Mouse (Mus musculus): ENCODE data around the gene Pdp2. TPM values are rescaled to one million over a fixed set of nuclear protein-coding genes. Genes with fewer than 3 reads are reported as not detected.
A peak's percentile ranks its signal among the peaks of the same experiment; 100 is the strongest.

Pdp2 gene
- polyA plus RNA-seq, 1 experiment, result 2.3 TPM

- Histone ChIP-seq H3K4me3 (no peak overlapping the region), H3K4me2 (ENCODE audit: low read depth) (no peak overlapping the region), H3K36me3 (ENCODE audit: control insufficient read depth, insufficient read depth) (no peaks in the 10 kb centered on the region), H3K27me3 (ENCODE audit: control insufficient read depth, insufficient read depth, insufficient read length) (no peaks in the 10 kb centered on the region), H3ac (ENCODE audit: control insufficient read depth, insufficient read length) (no peak overlapping the region), H3K79me2 (ENCODE audit: control insufficient read depth, insufficient read depth) (no peaks in the 10 kb centered on the region)
- TF ChIP-seq TCF12 (IDR thresholded peaks at IDR 0.05; ENCODE audit: insufficient read depth, poor library complexity, severe bottlenecking) (no peak), TCF3 (IDR thresholded peaks at IDR 0.05; ENCODE audit: insufficient read length, low read depth) (no peak), MYOG (IDR thresholded peaks at IDR 0.05; ENCODE audit: control insufficient read depth in 1 of 3, insufficient read depth in 1 of 3, insufficient read length in 2 of 3, low read depth in 2 of 3) (peak in 2 of 3 experiments; percentile 56 to 66), REST (IDR thresholded peaks at IDR 0.05; ENCODE audit: insufficient read depth, insufficient read length) (no peak), MYOD1 (IDR thresholded peaks at IDR 0.05; ENCODE audit: control insufficient read depth in 1 of 3, insufficient read length in 2 of 3, low read depth in 2 of 3) (peak in 1 of 3 experiments; percentile 58)
Measured at GRCm38 (mm10) chr8:104609222-104609621, 18.0 kb downstream of the Pdp2 start.

DNA sequence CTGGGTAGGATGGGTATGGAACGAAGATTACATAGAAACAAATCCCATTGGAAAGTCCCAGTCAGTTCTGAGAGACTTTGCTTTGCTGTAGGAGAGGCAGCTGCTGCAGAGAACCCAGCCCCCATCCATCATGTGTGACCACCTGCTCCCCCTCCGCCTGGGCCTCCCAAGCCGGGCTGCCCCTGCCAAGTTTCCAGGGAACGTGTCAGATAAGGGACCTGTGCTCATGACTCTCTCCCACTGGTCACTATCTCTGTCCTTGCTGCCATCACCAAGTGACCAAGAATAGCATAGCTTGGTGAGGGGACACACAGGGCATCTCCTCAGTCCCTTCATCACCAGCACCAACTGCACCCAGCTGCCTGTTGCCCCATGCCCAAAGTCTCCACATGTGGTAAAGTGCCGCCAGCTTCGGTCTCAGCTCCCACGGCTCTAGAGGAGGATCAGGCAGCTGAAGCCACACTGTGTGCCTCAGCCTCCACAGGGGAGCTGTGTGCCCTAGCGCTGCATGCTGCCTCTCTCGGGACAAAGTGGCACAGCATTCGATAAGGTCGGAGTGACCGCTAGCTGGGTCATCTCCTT lies 19.0 kb downstream of the Pdp2 start:
- no peaks in the 10 kb centered on the region for H3K79me2 ChIP-seq (ENCODE audit: control insufficient read depth, insufficient read depth)
- H3K4me3 ChIP-seq, result no peak overlapping the region
- peak overlapping the region; percentile 46 for H3K4me2 ChIP-seq (ENCODE audit: low read depth)
- H3K27me3 ChIP-seq (ENCODE audit: control insufficient read depth, insufficient read depth, insufficient read length), result no peaks in the 10 kb centered on the region
- H3ac ChIP-seq (ENCODE audit: control insufficient read depth, insufficient read length), result no peak overlapping the region
- no peaks in the 10 kb centered on the region for H3K36me3 ChIP-seq (ENCODE audit: control insufficient read depth, insufficient read depth)
- peak; percentile 24 for TF ChIP-seq TCF12 (IDR thresholded peaks at IDR 0.05; ENCODE audit: insufficient read depth, poor library complexity, severe bottlenecking)
- TF ChIP-seq MAX (IDR thresholded peaks at IDR 0.05; ENCODE audit: low read depth), result no peak
- peak in 2 of 3 experiments; percentile 63 to 83 for TF ChIP-seq MYOD1 (IDR thresholded peaks at IDR 0.05; ENCODE audit: control insufficient read depth in 1 of 3, insufficient read length in 2 of 3, low read depth in 2 of 3)
- peak; percentile 70 to 86 (median 78) for TF ChIP-seq MYOG (IDR thresholded peaks at IDR 0.05; ENCODE audit: control insufficient read depth in 1 of 3, insufficient read depth in 1 of 3, insufficient read length in 2 of 3, low read depth in 2 of 3)

DNA sequence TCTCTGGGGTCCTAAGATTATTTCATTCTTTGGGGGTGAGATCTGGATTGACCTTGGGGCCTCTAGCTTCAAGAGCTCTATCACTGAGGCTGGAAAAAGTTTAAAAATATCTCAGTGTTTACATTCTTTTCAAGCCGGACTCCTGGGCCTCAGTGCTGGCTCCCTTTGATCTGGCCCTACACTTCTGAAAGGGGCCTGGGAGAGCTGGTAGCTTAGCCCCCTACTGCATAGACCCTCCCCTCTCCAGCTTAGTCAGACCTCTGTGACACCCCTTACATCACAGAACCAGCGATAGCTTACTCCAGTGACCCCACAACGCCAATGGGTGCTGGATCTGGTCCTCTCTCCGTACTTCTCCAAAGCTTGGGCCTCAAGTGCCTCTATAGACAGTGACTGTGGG lies 20.4 kb downstream of the Pdp2 start:
- TF ChIP-seq TCF12 (IDR thresholded peaks at IDR 0.05; ENCODE audit: insufficient read depth, poor library complexity, severe bottlenecking) (no peak), USF1 (IDR thresholded peaks at IDR 0.05; ENCODE audit: low read depth) (no peak), POLR2AphosphoS2 (IDR thresholded peaks at IDR 0.05; ENCODE audit: insufficient read length, low read depth) (no peak), SRF (IDR thresholded peaks at IDR 0.05; ENCODE audit: control insufficient read depth, insufficient read length, low read depth) (no peak), CEBPB (IDR thresholded peaks at IDR 0.05; ENCODE audit: insufficient read depth, poor library complexity, severe bottlenecking) (no peak), REST (IDR thresholded peaks at IDR 0.05; ENCODE audit: insufficient read depth, insufficient read length) (no peak), POLR2A (IDR thresholded peaks at IDR 0.05; ENCODE audit: insufficient read length, low read depth) (no peak)
- Histone ChIP-seq H3ac (ENCODE audit: control insufficient read depth, insufficient read length) (no peak overlapping the region), H3K79me2 (ENCODE audit: control insufficient read depth, insufficient read depth) (no peaks in the 10 kb centered on the region), H3K4me3 (no peak overlapping the region), H3K27me3 (ENCODE audit: control insufficient read depth, insufficient read depth, insufficient read length) (peaks cover 8% of the 10 kb centered on the region), H3K4me2 (ENCODE audit: low read depth) (no peak overlapping the region), H3K36me3 (ENCODE audit: control insufficient read depth, insufficient read depth) (no peaks in the 10 kb centered on the region)

GRCm38 (mm10) chr8:104613119-104613518 lies 21.9 kb downstream of the Pdp2 start:
- Histone ChIP-seq H3K4me2 (ENCODE audit: low read depth) (no peak overlapping the region), H3K79me2 (ENCODE audit: control insufficient read depth, insufficient read depth) (no peaks in the 10 kb centered on the region), H3K36me3 (ENCODE audit: control insufficient read depth, insufficient read depth) (no peaks in the 10 kb centered on the region), H3K27me3 (ENCODE audit: control insufficient read depth, insufficient read depth, insufficient read length) (peaks cover 14% of the 10 kb centered on the region), H3ac (ENCODE audit: control insufficient read depth, insufficient read length) (no peak overlapping the region), H3K4me3 (no peak overlapping the region)
- TF ChIP-seq POLR2A (IDR thresholded peaks at IDR 0.05; ENCODE audit: insufficient read length, low read depth) (no peak), MYOD1 (IDR thresholded peaks at IDR 0.05; ENCODE audit: control insufficient read depth in 1 of 3, insufficient read length in 2 of 3, low read depth in 2 of 3) (no peak), MYOG (IDR thresholded peaks at IDR 0.05; ENCODE audit: control insufficient read depth in 1 of 3, insufficient read depth in 1 of 3, insufficient read length in 2 of 3, low read depth in 2 of 3) (no peak), REST (IDR thresholded peaks at IDR 0.05; ENCODE audit: insufficient read depth, insufficient read length) (no peak), SRF (IDR thresholded peaks at IDR 0.05; ENCODE audit: control insufficient read depth, insufficient read length, low read depth) (no peak), E2F4 (IDR thresholded peaks at IDR 0.05; ENCODE audit: insufficient read depth) (no peak), USF1 (IDR thresholded peaks at IDR 0.05; ENCODE audit: low read depth) (no peak), CEBPB (IDR thresholded peaks at IDR 0.05; ENCODE audit: insufficient read depth, poor library complexity, severe bottlenecking) (no peak), MAX (IDR thresholded peaks at IDR 0.05; ENCODE audit: low read depth) (no peak), POLR2AphosphoS2 (IDR thresholded peaks at IDR 0.05; ENCODE audit: insufficient read length, low read depth) (no peak), TCF12 (IDR thresholded peaks at IDR 0.05; ENCODE audit: insufficient read depth, poor library complexity, severe bottlenecking) (no peak), TCF3 (IDR thresholded peaks at IDR 0.05; ENCODE audit: insufficient read length, low read depth) (no peak)

DNA sequence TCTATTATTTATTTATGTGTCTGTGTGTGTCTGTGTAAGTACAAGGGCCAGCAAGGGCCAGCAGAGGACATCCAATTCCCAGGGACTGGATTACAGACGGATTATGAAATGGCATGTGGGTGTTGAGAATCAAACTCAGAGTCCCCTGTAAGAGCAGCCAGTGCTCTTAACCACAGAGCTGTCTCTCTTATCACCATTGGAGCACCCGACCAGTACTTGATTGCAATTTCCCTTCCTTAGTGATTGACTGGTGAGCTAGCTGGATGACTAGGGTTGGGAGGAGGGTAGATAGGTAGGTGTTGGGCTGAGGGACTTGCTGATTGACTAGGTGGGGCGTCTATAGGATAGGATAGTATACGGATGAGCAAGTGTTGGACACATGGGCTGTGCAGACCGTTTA lies 29.5 kb downstream of the Pdp2 start:
- Histone ChIP-seq H3K4me2 (ENCODE audit: low read depth) (no peak overlapping the region), H3K36me3 (ENCODE audit: control insufficient read depth, insufficient read depth) (no peaks in the 10 kb centered on the region), H3K27me3 (ENCODE audit: control insufficient read depth, insufficient read depth, insufficient read length) (peaks cover 21% of the 10 kb centered on the region), H3K4me3 (no peak overlapping the region), H3ac (ENCODE audit: control insufficient read depth, insufficient read length) (no peak overlapping the region), H3K79me2 (ENCODE audit: control insufficient read depth, insufficient read depth) (no peaks in the 10 kb centered on the region)
- TF ChIP-seq MYOD1 (IDR thresholded peaks at IDR 0.05; ENCODE audit: control insufficient read depth in 1 of 3, insufficient read length in 2 of 3, low read depth in 2 of 3) (no peak), MYOG (IDR thresholded peaks at IDR 0.05; ENCODE audit: control insufficient read depth in 1 of 3, insufficient read depth in 1 of 3, insufficient read length in 2 of 3, low read depth in 2 of 3) (no peak), USF1 (IDR thresholded peaks at IDR 0.05; ENCODE audit: low read depth) (no peak), E2F4 (IDR thresholded peaks at IDR 0.05; ENCODE audit: insufficient read depth) (no peak), POLR2A (IDR thresholded peaks at IDR 0.05; ENCODE audit: insufficient read length, low read depth) (no peak), CEBPB (IDR thresholded peaks at IDR 0.05; ENCODE audit: insufficient read depth, poor library complexity, severe bottlenecking) (no peak)
